Mouse (Mus musculus): ENCODE measurements around the gene Cdkl4.

Cdkl4 gene

DNA sequence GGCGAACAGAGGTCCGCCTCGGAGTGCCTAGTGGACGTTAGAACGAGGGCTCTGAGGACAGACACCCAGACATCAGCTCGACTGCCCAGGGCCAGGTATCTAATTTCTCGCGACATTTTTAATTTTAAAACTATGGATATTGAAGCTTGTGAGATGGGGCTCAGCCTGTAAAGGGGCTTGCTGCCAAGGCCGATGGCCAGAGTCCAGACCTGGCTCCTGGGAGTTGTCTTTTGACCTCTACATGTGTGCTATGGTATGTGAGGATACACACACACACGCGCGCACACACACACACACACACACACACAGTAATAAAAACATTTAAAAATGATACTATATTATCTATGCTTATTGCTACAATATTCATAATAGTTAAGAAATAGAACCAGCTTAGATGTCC lies 58.8 kb downstream of the Cdkl4 start:
- in situ Hi-C loops (cut with MboI): no loop called here

DNA sequence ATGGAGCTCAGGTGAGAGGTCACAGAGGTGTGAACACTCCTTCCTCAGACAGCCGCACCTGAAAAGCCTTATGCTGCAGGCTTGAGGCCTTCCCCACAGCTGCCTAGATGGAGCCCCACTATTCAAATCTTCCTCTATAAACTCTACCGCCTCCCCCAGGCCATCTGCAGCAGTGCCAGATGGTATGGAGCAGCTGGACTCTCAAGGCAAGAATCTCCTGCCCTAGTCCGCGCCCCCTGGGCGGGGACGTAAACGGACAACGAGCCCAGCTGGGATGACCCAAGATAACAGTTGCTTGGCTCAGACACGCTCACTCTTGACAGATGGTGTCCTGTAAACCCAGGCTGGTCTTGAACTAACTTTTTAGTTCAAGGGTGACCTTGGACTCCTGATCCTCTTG lies 60.4 kb downstream of the Cdkl4 start:
- in situ Hi-C loops (cut with MboI): no loop called here

DNA sequence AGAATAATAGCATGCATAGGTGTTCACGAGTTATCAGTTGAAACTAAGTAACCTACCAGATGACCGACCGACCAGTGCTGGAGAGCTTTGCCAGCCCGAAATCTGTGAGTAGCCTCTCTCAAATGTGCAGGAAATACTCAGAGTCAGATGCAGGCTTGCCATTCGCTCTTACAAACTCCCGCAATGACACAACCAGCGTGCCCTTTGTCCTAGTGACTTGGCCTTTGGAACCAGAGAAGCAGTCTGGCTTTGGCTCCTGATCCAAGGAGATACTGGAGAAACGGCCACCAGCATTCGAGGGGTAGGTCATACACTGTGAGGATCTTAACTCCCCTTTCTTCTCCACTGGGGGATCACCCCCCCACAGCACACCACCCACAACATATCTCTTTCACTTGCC lies 61.7 kb downstream of the Cdkl4 start:
- in situ Hi-C loops (cut with MboI): no loop called here

DNA sequence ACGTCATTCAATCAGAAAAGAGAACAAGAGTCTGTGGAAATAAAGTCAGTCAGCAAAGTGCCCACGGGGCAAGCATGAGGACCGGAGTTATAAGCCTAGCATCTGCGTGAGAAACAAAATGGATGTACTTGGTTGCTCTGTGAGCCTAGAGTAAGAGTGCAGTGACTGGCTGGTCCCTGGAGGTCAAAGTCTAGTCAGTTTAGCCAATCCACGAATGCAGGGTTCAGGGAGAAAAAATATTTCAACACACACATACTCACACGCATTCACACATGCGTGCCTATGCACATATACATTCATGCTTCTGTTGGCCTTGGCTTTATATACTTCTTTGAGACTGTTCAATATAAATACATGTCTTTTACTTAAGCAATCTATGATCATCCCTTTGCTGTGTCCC lies 62.1 kb downstream of the Cdkl4 start:
- in situ Hi-C loops (cut with MboI): no loop called here

DNA sequence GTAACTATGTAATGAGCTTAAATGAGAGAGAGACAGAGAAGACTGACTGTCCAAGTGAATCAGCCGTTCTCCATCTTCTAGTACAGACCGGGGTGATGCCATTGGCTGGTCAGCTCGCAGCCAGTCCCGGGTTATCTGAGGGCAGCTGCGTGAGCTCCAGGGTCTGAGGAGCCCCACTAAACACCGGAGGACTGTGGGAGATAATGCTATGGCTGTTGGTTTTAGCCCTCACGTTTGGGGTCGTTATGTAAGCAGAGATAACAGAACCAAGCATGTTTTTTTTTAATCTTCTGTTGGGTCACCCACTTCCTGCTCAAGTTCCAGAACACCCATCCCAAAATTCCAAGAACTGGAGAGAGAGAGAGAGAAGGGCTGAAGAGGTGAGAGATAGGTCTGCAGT lies 63.8 kb downstream of the Cdkl4 start:
- in situ Hi-C loops (cut with MboI): no loop called here

DNA sequence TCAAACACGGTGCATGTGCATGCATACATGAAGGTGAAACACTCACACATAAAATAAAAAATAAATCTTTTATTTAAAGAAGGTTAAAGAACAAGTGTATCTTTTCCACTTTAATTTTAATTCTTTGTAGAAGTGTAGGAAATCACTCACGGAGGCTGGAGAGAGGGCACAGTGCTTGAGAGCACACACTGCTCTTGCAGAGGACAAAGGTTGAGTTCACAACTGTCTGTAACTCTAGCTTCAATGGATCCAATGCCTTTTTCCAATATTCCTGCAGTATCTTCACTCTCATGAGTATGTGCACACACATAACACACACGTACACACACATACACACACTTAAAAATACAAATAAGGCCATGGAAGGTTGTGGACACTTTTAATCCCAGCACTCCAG lies 67.2 kb downstream of the Cdkl4 start:
- in situ Hi-C loops (cut with MboI): no loop called here

DNA sequence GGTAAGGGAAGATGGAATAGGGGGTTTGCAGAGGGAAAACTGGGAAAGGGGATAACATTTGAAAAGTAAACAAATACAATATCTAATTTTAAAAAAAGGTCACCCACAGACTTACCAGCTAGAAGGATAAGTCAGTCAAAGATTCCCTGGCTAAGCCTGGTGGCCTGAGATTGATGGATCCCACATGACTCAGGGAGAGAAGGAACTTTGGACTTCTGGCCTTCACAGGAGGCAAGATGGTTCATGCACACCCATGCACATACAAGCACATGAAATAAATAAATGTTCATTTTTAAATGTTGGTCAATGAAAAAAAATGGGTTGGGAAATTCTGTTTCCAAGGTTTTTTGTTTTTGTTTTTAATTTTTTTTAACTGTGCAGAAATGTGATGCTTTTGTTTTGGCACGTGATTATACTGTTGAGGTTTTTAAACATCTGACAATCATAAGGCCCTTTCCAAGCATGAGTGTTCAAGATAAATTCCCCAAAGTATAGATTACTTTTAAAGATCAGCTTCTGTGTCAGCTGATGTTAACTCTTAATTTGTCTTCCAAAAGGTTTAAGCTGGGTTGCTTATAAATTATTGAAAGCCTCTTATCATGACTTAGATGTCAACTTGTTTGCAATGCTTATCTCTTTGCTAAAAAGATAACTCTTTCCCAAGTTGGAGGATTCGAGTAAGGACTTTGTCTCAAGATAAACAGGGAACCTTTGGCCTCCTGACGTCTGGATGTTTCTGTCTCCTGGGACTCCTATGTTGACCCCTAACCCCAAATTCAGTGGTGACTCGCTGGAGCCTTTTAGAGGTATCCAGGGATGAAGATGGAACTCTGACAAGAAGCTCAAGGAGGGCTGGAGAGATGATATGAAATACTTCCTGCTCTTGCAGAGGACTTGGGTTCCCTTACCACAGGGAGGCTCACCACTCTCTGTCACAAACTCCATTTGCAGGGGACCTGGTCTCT lies 67.8 kb downstream of the Cdkl4 start:
- in situ Hi-C loops (cut with MboI): no loop called here

DNA sequence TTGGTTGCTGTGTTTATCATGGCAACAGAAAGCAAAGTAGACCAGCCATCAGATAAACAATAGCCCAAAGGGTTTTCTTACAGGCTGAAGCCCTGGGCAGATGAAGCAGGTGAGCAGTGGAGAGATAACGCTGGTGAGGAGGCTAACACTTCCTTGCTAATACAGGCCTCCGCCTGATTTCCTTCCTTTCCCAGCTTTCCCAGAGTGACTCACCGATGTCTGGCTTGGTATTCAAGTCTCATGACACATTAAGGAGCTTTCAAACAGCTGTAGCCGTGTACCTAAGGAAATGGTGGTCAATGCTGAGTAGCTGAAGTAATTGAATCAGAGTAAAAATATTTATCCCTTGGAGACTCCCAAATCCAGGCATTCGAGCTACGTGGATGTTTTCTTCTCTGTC lies 71.8 kb downstream of the Cdkl4 start:
- in situ Hi-C loops (cut with MboI): no loop called here

DNA sequence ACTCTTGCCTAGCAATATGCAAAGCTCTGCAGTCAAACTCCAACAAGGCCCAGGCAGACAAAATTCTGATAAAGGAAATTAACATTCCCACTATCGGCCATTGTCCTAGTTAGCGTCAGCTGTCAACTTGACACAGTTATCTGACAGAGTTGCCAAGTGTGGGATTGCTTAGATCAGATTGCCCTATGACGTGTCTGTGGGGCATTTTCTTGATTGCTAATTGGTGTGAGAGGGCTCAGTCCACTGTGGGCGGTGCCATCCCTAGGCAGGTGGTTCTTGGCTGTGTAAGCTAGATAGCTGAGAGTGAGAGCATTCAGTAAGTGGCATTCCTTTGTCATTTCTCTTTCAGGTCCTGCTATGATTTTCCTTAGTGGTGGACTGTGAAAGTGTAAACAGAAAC lies 72.3 kb downstream of the Cdkl4 start:
- in situ Hi-C loops (cut with MboI): no loop called here

DNA sequence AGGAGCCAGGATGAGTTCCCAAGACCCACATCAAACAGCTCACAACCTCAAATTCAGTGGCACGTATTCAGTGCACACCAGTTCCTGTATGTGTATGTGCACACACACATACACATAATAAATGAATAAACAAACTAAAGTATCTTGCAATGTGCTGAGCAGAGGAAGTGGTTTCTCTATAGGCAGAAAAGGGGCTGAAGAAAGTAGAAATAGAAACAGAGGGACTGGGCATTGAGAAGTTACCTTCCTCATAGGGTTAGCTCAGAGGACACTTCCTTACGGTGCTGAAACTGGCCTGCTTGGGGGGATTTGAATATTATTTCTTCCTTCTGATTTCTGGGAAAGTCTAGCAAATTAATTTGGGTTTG lies 75.8 kb downstream of the Cdkl4 start:
- in situ Hi-C loops (cut with MboI): no loop called here

DNA sequence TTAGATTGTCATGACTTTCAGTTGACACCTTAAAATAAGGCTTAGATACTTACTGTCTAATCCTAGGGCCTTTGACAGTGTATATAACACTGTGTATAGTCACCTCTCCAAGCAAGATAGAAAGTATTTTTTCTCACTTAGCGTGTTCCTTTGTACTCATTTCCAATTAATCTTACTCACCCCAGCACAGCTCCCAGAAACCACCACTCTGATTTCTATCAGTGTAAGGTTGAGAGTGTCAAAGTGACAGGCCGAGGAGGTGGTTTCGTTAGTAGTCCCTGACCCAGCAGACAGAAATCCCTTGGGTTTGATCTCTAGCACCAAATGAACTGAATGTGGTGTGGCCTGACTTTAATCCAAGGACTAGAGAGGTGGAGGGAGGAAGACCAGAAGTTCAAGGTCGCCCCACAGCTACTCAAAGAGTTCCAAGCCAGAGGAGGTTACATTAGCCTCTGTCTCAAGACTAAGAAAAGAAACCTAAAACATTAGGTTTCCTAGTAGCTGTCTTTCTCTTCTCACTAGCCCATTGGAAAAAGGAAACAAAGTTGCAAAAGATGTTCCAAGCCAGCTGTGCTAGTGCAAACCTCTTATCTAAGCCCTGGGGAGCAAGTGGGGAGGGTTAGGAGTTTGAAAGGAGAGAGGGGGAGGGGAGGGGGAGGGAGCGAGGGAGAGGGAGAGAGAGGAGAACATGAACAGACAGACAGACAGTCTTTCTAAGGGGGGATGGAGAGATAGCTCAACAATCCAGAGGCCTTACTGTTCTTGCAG lies 76.4 kb downstream of the Cdkl4 start:
- in situ Hi-C loops (cut with MboI): no loop called here

DNA sequence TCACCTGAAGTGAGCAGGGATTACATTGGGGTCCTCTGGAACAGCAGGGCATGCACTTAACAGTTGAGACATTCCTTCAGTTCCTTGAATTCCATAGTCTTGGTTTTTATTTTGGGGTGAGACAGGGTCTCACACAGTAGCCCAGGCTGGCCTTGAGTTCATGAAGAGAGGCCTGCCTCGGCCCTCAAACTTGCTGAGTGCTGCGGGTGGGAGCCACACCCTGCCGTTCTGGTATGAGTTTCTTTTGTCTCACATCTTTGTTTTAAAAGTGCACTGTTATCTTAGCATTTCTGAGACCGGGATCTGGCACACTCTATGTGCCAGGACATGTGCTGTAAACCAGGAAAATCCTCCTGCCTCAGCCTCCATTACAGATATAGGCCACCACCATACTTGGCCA lies 77.6 kb downstream of the Cdkl4 start:
- in situ Hi-C loops (cut with MboI): no loop called here

DNA sequence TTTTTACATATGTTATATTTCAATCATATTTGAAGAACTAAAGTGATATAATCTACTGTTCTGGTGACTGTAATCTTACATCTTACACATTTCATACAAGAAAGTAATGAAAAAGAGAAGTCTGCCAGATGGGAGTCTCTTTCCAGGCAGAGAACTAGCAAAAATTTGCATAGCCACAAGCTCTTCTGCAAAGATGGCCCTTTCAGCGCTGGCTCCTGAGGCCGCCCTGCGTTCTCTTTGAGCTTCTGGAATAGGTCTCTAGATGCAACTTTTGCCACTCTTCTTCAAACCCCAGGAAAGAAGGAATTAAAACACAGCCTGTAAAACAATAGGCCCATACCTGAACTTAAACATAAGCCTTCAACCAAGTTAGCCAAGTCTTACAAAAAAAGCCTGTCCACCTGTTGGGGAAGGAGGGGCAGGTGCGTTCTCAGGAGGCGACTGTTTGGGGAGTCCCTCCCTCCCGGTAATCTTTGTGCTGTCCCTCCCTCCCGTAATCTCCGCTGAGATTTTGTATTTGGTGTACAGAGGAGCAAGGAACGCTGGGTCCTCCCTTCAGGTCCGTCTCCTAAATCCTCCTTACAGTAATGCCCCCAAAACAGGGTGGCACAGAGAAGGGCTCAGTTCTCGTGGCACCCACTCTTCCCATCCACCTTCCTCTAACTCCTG lies 78.9 kb downstream of the Cdkl4 start:
- in situ Hi-C loops (cut with MboI): no loop called here

DNA sequence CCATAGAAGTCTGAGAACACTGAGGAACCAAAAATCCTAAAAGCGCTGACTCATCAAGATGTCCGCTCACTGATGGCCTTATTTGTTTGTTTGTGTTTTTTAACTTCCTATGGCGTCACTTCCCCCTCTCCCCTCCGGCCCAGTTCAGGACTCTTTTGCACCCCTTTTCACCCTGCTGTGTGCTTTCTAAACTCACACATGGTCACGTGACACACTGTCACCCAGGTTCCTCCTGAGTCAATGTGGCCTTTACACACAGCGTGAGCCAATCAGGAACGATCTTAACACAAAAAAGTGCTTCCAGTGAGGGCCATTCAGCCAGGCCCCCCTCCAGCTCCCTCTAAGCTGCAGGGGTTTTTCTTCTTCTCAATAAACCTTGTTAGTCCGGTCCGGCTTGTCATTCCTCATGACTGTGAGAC lies 80.4 kb downstream of the Cdkl4 start:
- in situ Hi-C loops (cut with MboI): no loop called here

DNA sequence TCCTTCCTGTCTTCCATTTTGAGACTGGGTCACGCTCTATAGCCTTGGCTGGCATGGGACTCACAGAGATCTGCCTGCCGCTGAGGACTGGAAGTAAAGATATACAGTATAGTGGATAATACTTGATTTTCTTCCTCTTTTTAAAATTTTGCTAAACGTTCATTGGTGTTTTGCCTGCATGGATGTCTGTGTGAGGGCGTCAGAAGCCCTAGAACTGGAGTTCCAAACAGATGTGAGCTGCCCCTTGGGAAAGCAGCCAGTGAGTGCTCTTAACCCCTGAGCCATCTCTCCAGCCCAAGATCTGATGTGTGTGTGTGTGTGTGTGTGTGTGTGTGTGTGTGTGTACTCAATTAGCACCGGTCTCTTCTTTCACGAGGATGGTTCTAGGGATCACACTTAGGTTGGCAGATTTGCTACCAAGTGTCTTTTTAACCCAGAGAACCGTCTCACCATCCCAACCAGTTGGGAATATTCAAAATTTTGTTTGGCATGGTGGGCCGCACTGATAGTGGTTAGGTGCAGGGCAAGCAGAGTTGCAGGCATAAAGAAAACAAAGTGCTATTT lies 80.9 kb downstream of the Cdkl4 start:
- in situ Hi-C loops (cut with MboI): no loop called here

DNA sequence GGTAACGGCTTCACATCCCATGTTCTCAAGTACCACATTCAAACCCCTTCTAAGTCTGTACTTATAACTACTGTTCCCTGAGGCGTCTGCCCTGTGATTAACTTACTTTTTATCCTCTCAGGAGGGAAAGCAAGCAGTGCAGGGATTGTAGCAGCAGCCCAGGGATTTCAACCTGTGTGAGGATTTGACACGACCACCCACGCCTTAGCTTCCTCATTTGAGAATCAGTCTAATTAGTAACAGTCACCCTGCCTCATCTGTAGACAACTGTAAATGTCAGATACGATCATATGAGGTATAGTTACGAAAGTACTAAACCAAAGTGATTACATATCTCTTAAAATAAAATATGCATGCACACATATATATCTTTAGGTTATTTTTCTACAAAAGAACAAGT lies 81.4 kb downstream of the Cdkl4 start:
- in situ Hi-C loops (cut with MboI): no loop called here

DNA sequence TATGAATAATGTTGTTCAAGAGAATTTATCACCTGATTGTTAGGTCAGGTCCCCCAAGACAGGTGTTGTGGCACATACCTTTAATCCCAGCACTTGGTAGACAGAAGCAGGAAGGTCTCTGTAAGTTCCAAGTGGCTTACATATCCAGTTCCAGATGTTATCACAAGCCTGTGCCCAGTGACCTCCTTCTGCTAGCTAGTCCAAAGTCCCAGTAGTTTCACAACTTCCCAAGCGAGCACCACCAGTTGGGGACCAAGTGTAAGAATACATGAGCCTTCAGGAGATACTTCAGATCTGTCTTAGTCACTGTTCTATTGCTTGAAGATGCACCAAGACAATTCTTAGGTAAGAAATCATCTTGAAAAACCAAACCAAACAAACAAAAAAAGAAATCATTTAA lies 83.7 kb downstream of the Cdkl4 start:
- in situ Hi-C loops (cut with MboI): no loop called here

DNA sequence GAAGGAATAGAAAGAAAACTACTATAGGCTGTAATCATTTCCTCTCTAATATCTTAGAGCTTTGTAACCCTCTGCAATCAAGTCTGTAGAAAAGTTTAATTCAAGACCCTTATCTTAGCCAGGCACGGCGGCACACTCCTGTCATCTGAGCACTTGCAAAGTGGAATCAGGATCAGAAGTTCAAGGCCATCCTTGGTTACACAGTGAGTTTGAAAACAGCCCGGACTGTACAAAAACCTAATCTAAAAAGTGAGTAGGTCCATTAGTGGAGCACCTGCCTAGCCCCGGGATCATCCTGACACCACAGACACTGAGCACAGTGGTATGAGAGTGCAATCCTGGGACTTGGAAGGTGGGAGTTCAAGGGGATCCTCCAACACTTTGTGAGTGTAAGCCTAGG lies 84.8 kb downstream of the Cdkl4 start:
- in situ Hi-C loops (cut with MboI): no loop called here

DNA sequence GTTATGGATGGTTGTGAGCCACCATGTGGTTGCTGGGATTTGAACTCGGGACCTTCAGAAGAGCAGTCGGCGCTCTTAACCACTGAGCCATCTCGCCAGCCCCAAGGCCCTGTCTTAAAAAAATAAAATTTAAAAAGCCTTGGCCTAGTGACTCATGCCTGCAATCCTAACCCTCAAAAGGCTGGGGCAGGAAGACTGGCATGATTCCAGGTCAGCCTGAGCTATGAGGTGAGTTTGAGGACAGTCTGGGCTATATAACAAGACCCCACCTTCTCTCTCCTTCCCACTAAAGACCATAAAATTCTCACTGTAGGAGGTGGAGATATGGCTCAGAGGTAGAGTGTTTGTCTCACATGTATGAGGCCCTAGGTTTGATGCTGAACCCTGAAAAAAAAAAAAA lies 85.3 kb downstream of the Cdkl4 start:
- in situ Hi-C loops (cut with MboI): no loop called here

DNA sequence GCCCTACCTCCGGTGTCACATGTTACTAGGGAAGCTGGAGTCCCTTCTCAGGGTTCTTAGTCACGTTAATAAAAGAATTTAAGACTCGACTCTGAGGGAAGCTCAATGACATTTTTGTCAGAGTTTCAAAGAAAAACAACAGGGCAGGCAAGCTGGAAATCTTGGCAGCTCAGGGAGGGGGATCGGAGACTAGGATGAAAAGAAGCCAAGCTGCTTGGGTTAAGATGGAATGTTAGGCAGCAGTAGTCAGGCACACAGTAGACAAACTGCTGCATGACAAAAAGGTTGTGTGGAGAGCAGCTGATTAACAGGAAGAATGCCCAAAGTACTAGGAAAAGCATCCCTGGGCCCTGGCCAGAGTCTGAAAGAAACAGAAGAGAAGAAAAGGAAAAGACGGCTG lies 87.4 kb downstream of the Cdkl4 start:
- in situ Hi-C loops (cut with MboI): no loop called here

DNA sequence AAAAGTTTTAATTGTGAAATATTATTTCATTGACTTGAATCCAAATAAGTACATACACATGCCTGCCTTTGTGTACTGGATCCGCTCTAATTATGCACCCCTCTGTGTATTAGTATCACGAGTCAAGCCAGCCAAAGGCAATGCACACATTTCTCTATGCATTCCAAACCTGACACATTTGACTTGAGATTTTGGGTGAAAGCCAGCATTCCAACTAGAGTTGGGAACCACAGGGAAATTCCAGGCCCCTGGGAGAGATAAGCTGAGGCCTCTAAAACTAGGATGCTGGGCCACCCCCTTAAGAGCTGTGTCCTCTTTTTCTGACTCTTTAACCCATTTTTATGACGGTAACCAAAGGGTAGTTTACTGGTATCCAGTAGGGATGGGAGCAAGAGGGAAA lies 88.7 kb downstream of the Cdkl4 start:
- in situ Hi-C loops (cut with MboI): no loop called here

DNA sequence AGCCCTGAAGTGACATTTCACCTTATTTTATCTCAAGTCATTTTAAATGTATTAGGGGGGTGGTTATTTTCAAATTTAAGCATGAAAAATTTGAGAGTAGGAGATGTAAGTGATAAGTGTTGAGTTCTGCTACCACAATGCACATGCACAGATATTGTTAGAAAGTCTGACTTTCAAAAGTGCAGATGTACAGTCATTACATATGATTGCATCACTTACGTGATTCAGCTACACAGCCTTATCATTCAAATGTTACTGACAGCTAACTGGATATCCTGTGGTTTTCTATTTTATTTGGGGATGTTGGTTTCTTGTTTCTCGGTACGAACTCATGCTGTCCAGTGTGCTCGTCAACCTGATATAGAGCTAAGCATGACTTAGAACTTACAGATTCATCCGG lies 92.5 kb downstream of the Cdkl4 start:
- in situ Hi-C loops (cut with MboI): no loop called here
